Mouse (Mus musculus): ENCODE measurements around the gene Tle6. TPM values are rescaled to one million over a fixed set of nuclear protein-coding genes. Genes with fewer than 3 reads are reported as not detected.
A peak's percentile ranks its signal among the peaks of the same experiment; 100 is the strongest.
"Not testable (repeated sequence)": the region's sequence is repeated elsewhere in the genome, so short reads cannot be mapped to it uniquely, and the experiment has no call there.

The Tle6 gene
- polyA plus RNA-seq, 1 experiment from 2014 or later, result 2.5 TPM

GRCm38 (mm10) chr10:81641978-81642647, 41.2 kb upstream of the Tle6 start:
- H3K27ac ChIP-seq (ENCODE audit: low read depth, low read length), result no peak overlapping the region
- peak overlapping the region; percentile 94 for H3K9ac ChIP-seq (ENCODE audit: low read length)
- H3K9me3 ChIP-seq (replicated peaks; ENCODE audit: control insufficient read depth, low read length), result no peaks in the 10 kb centered on the region
- H3K36me3 ChIP-seq (ENCODE audit: control insufficient read depth, insufficient read depth, low read length), result no peaks in the 10 kb centered on the region
- H3K4me3 ChIP-seq (ENCODE audit: low read depth, low read length), result peak overlapping the region; percentile 65; the same call in 1 of the 2 replicates
- 75% methylated on average over 8 of the region's 8 CpGs for WGBS
- H3K4me1 ChIP-seq (ENCODE audit: control insufficient read depth, insufficient read depth, low read length), result peaks cover 13% of the 10 kb centered on the region
- H3K27me3 ChIP-seq (replicated peaks; ENCODE audit: control insufficient read depth, insufficient read depth, low read length), result no peaks in the 10 kb centered on the region
- DNase-seq (ENCODE audit: low spot score) (no peak), ATAC-seq (no peak)
- peak overlapping the region; percentile 92 for H3K4me2 ChIP-seq (ENCODE audit: low read length)

DNA sequence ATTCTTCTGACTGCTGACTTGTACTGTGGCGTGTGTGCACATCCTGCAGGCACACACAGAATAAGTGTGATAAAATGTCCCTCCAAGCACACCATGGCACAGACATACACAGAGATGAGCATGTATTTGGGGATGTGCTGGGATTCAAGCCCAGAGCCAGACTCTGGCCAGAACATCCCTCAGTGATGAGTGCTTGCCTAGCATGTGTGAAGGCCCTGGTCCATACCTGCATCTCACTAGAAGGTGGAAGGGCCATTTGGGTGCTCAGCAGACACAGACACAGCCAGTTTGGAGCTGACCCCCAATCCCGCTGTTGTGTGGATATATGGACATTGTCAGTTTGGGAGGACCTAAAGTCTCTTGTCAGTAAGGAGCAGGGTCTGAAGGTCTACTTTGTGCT, 40.7 kb upstream of the Tle6 start:
- H3K27ac ChIP-seq (ENCODE audit: low read depth, low read length), result no peak overlapping the region
- WGBS, result 98% methylated on average over 2 of the region's 2 CpGs
- H3K9ac ChIP-seq (ENCODE audit: low read length), result peak overlapping the region; percentile 8
- H3K4me3 ChIP-seq (ENCODE audit: low read depth, low read length), result no peak overlapping the region
- peaks cover 13% of the 10 kb centered on the region for H3K4me1 ChIP-seq (ENCODE audit: control insufficient read depth, insufficient read depth, low read length)
- H3K9me3 ChIP-seq (replicated peaks; ENCODE audit: control insufficient read depth, low read length), result no peaks in the 10 kb centered on the region
- no peaks in the 10 kb centered on the region for H3K27me3 ChIP-seq (replicated peaks; ENCODE audit: control insufficient read depth, insufficient read depth, low read length)
- no peaks in the 10 kb centered on the region for H3K36me3 ChIP-seq (ENCODE audit: control insufficient read depth, insufficient read depth, low read length)
- no peak for ATAC-seq
- no peak for DNase-seq (ENCODE audit: low spot score)
- H3K4me2 ChIP-seq (ENCODE audit: low read length), result 0 out of 2 replicates have a peak overlapping the region, but pooled peaks have one; percentile 2

DNA sequence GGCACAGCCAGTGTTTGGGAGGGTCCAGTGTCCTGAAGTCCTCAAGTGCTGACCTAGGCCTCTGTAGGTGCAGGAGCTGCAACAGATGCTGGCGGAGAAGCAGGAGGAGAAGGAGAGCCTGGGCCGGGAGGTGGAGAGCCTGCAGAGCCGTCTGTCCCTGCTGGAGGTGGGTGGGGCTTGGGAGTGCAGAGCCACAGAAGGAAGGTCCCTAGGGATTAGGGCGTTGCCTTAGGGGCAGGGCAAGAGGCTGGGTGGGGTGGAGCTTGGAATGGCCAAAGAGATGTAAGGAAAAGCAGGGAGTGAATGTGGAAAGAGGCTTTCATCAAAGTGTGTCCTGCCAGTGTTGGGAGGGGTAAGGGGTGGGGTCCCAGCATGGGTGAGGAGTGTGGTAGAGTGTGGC, 40.0 kb upstream of the Tle6 start:
- not testable (repeated sequence) for H3K27ac ChIP-seq (ENCODE audit: low read depth, low read length); H3K4me3 ChIP-seq (ENCODE audit: low read depth, low read length); H3K27me3 ChIP-seq (replicated peaks; ENCODE audit: control insufficient read depth, insufficient read depth, low read length); ATAC-seq; H3K9ac ChIP-seq (ENCODE audit: low read length); H3K9me3 ChIP-seq (replicated peaks; ENCODE audit: control insufficient read depth, low read length); H3K36me3 ChIP-seq (ENCODE audit: control insufficient read depth, insufficient read depth, low read length); H3K4me2 ChIP-seq (ENCODE audit: low read length); DNase-seq (ENCODE audit: low spot score)
- peaks cover 13% of the 10 kb centered on the region for H3K4me1 ChIP-seq (ENCODE audit: control insufficient read depth, insufficient read depth, low read length)
- WGBS, result 36% methylated on average over 4 of the region's 4 CpGs

- 80% methylated on average over 6 of the region's 6 CpGs for WGBS
- H3K4me2 ChIP-seq (ENCODE audit: low read length), result no peak overlapping the region
- no peaks in the 10 kb centered on the region for H3K9me3 ChIP-seq (replicated peaks; ENCODE audit: control insufficient read depth, low read length)
- no peak overlapping the region for H3K4me3 ChIP-seq (ENCODE audit: low read depth, low read length)
- H3K9ac ChIP-seq (ENCODE audit: low read length), result no peak overlapping the region
- DNase-seq (ENCODE audit: low spot score) (no peak), ATAC-seq (no peak)
- no peaks in the 10 kb centered on the region for H3K27me3 ChIP-seq (replicated peaks; ENCODE audit: control insufficient read depth, insufficient read depth, low read length)
- H3K36me3 ChIP-seq (ENCODE audit: control insufficient read depth, insufficient read depth, low read length), result no peaks in the 10 kb centered on the region
- peaks cover 21% of the 10 kb centered on the region for H3K4me1 ChIP-seq (ENCODE audit: control insufficient read depth, insufficient read depth, low read length)
- no peak overlapping the region for H3K27ac ChIP-seq (ENCODE audit: low read depth, low read length)
These were observed 37.2 kb upstream of the Tle6 start for GRCm38 (mm10) chr10:81638101-81638500.

DNA sequence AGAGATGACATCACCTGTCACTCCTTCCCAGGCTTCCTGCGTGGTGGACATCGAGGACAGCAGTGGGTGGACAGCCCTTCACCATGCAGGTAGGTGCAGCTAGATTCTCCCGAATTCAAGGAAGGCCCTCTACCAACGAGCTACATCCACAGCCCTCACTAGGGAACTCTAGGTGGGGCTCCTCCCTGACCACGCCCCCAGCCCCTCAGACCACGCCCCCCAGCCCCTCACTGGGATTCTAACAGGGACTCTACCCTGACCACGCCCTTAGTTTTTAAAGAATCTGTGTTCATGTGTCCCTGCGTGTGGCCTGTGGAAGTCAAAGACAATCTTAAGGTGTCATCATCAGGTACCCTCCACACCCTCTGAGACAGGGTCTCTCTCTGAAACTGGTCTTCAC, 35.5 kb upstream of the Tle6 start:
- ATAC-seq (no peak), DNase-seq (ENCODE audit: low spot score) (no peak)
- no peaks in the 10 kb centered on the region for H3K27me3 ChIP-seq (replicated peaks; ENCODE audit: control insufficient read depth, insufficient read depth, low read length)
- peaks cover 9% of the 10 kb centered on the region; the same call in 1 of the 2 replicates for H3K4me1 ChIP-seq (ENCODE audit: control insufficient read depth, insufficient read depth, low read length)
- no peak overlapping the region for H3K4me2 ChIP-seq (ENCODE audit: low read length)
- no peaks in the 10 kb centered on the region for H3K9me3 ChIP-seq (replicated peaks; ENCODE audit: control insufficient read depth, low read length)
- H3K27ac ChIP-seq (ENCODE audit: low read depth, low read length), result no peak overlapping the region
- H3K4me3 ChIP-seq (ENCODE audit: low read depth, low read length), result no peak overlapping the region
- no peak overlapping the region for H3K9ac ChIP-seq (ENCODE audit: low read length)
- WGBS, result 28% methylated on average over 8 of the region's 8 CpGs
- no peaks in the 10 kb centered on the region for H3K36me3 ChIP-seq (ENCODE audit: control insufficient read depth, insufficient read depth, low read length)

DNA sequence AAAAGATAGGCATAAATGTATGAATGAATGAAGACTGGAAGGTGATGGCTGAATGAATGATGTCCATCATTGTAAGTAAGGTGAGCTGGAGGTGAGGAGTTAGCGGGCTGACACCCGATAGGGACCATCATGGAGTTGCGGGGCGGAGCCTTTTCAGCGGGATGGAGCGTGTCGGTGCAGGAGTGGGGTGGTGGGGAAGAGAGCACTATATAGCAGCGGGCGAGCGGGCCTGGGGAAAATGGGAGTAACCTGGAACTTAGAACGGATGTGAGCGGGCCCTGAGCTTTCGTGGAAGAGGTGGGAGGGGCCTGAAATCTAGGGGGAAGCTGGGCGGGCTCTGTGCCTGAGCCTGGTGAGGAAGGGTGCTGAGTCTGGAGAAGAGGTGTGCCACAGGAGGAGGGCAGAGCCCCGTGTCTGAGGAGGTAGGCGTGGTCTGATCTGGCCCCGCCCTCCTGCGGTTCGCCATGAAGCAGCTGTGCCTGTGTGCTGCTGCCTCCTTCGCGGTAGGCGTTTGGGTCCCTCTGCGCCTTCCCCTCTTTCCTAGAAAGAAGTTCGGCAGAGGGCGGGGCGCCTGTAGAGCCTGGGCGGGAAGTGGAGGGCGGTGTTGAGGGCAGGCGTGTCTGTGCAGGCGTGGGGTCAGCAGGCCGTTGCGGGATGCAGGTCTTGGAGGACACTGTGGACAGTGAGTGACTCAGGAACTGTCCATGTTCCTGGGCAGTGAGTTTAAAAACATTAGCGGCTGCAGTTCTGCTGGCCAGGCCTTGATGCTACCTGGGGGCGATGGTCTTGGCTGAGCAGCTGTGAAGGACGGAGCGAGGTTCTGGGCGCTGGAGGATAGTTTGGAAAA, 32.6 kb upstream of the Tle6 start:
- peak overlapping the region; percentile 59 for H3K4me2 ChIP-seq (ENCODE audit: low read length)
- no peaks in the 10 kb centered on the region for H3K9me3 ChIP-seq (replicated peaks; ENCODE audit: control insufficient read depth, low read length)
- no peaks in the 10 kb centered on the region for H3K36me3 ChIP-seq (ENCODE audit: control insufficient read depth, insufficient read depth, low read length)
- no peaks in the 10 kb centered on the region for H3K27me3 ChIP-seq (replicated peaks; ENCODE audit: control insufficient read depth, insufficient read depth, low read length)
- peak overlapping the region; percentile 65 for H3K9ac ChIP-seq (ENCODE audit: low read length)
- H3K4me1 ChIP-seq (ENCODE audit: control insufficient read depth, insufficient read depth, low read length), result peaks cover 9% of the 10 kb centered on the region; the same call in 1 of the 2 replicates
- H3K27ac ChIP-seq (ENCODE audit: low read depth, low read length), result no peak overlapping the region; the same call in 1 of the 2 replicates
- peak; percentile 94 for ATAC-seq
- WGBS, result 3% methylated on average over 37 of the region's 37 CpGs
- H3K4me3 ChIP-seq (ENCODE audit: low read depth, low read length), result peak overlapping the region; percentile 34
- peak; percentile 84 for DNase-seq (ENCODE audit: low spot score)

DNA sequence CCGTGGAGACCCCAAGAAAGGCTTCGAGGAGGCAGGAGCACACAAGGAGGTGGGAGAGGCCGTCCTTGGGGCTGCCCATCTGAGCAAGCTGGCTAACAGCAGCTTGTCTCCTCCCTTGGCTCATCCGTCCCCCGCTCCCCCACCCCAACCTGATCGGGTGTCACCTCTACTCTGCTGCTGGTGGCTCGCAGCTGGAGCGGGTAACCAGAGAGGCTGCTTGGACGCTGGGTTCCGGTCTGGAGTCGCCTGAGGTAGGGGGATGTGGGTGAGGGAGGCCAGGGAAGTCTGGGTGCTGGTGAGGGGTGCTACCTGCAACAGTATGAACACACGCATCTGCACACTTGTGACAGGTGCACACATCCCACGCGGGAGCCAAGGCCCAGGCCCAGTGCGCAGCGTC, 27.5 kb upstream of the Tle6 start, which contains the start of gene Ankrd24:
TSS of gene Ankrd24 (plus strand) at position 151 of the 400 bp plus-strand sequence.
- Histone ChIP-seq H3K27me3 (replicated peaks; ENCODE audit: control insufficient read depth, insufficient read depth, low read length) (no peaks in the 10 kb centered on the region), H3K9me3 (replicated peaks; ENCODE audit: control insufficient read depth, low read length) (no peaks in the 10 kb centered on the region), H3K9ac (ENCODE audit: low read length) (peak within 1 kb of the TSS; percentile 87), H3K4me1 (ENCODE audit: control insufficient read depth, insufficient read depth, low read length) (peaks cover 13% of the 10 kb centered on the region), H3K4me2 (ENCODE audit: low read length) (peak within 1 kb of the TSS; percentile 84), H3K36me3 (ENCODE audit: control insufficient read depth, insufficient read depth, low read length) (peaks cover 20% of the 10 kb centered on the region), H3K4me3 (ENCODE audit: low read depth, low read length) (peak within 1 kb of the TSS; percentile 78), H3K27ac (ENCODE audit: low read depth, low read length) (peak within 1 kb of the TSS; percentile 80)
- no peak for ATAC-seq
- 85% methylated on average over 16 of the region's 16 CpGs for WGBS
- DNase-seq (ENCODE audit: low spot score), result no peak

- DNase-seq (ENCODE audit: low spot score) (no peak), ATAC-seq (peak; percentile 47)
- Histone ChIP-seq H3K9ac (ENCODE audit: low read length) (peak overlapping the region; percentile 87), H3K9me3 (replicated peaks; ENCODE audit: control insufficient read depth, low read length) (no peaks in the 10 kb centered on the region), H3K4me1 (ENCODE audit: control insufficient read depth, insufficient read depth, low read length) (peaks cover 10% of the 10 kb centered on the region), H3K27me3 (replicated peaks; ENCODE audit: control insufficient read depth, insufficient read depth, low read length) (no peaks in the 10 kb centered on the region), H3K4me3 (ENCODE audit: low read depth, low read length) (peak overlapping the region; percentile 78), H3K27ac (ENCODE audit: low read depth, low read length) (peak overlapping the region; percentile 80), H3K36me3 (ENCODE audit: control insufficient read depth, insufficient read depth, low read length) (peaks cover 23% of the 10 kb centered on the region), H3K4me2 (ENCODE audit: low read length) (peak overlapping the region; percentile 84)
- WGBS, result 69% methylated on average over 7 of the region's 7 CpGs
These were observed 27.0 kb upstream of the Tle6 start for GRCm38 (mm10) chr10:81627836-81628220.

Data from forebrain, embryonic 14.5 days (tissue).